Mouse (Mus musculus) embryonic facial prominence, embryonic 12.5 days (tissue): ENCODE results near the gene Cap2. TPM values are rescaled to one million over a fixed set of nuclear protein-coding genes. Genes with fewer than 3 reads are reported as not detected.
A peak's percentile ranks its signal among the peaks of the same experiment; 100 is the strongest.

Source experiments
- ATAC-seq: fragments of 200-750 bp; cut with Nextera tagmentation; 2 replicates; pipeline ENCODE4 v1.8.0; 2017; ENCODE audit not compliant: insufficient number of reproducible peaks, insufficient read depth, low FRiP score, low TSS enrichment
- H3K27ac ChIP-seq: fragments of 300-500 bp; sonication (generic); 2 replicates; pipeline ENCODE4 v1.5.1; 2016; ENCODE audit warnings: mild to moderate bottlenecking
- H3K27me3 ChIP-seq: fragments of 300-500 bp; sonication (generic); 2 replicates; pipeline ENCODE4 v1.6.1; 2016; ENCODE audit warnings: mild to moderate bottlenecking, moderate library complexity
- H3K36me3 ChIP-seq: fragments of 300-500 bp; sonication (generic); 2 replicates; pipeline ENCODE4 v1.6.1; 2016; ENCODE audit warnings: mild to moderate bottlenecking
- H3K4me1 ChIP-seq: fragments of 300-500 bp; sonication (generic); 2 replicates; pipeline ENCODE4 v1.6.1; 2016
- H3K4me2 ChIP-seq: fragments of 300-500 bp; sonication (generic); replicated peaks from 2 replicates; pipeline ENCODE4 v1.6.1; 2016; ENCODE audit warnings: mild to moderate bottlenecking, moderate library complexity
- H3K4me3 ChIP-seq: fragments of 300-500 bp; sonication (generic); 2 replicates; pipeline ENCODE4 v1.5.1; 2016; ENCODE audit warnings: mild to moderate bottlenecking
- H3K9ac ChIP-seq: fragments of 300-500 bp; sonication (generic); 2 replicates; pipeline ENCODE4 v1.6.1; 2016; ENCODE audit warnings: mild to moderate bottlenecking, moderate library complexity
- H3K9me3 ChIP-seq: fragments of 300-500 bp; sonication (generic); 2 replicates; pipeline ENCODE4 v1.6.1; 2016; ENCODE audit warnings: mild to moderate bottlenecking, moderate library complexity
- WGBS: fragments of 180-500 bp; shearing (Covaris S2); methylation state at CpG from one replicate; pipeline ENCODE4 v1.1.7; 2016; 5-methylcytosine and 5-hydroxymethylcytosine counted together
- polyA plus RNA-seq: library from polyadenylated mRNA; unstranded; fragments of >200 nt; fragmentation: Nextera tagmentation; extraction: Ambion mirVana; gene quantifications from 2 replicates; pipeline ENCODE4 v1.2.1, GENCODE M21; 2016

Cap2 gene
- polyA plus RNA-seq, 1 experiment from 2014 or later = 12.4 TPM

GRCm38 (mm10) chr13:46669620-46670271 is 168.1 kb downstream of the Cap2 start:
- peak overlapping the region; percentile 90 for H3K9ac ChIP-seq
- H3K9me3 ChIP-seq = no peaks in the 10 kb centered on the region
- peak overlapping the region; percentile 98 for H3K4me3 ChIP-seq
- peak overlapping the region; percentile 90 for H3K4me2 ChIP-seq
- peaks cover 15% of the 10 kb centered on the region for H3K36me3 ChIP-seq
- peak overlapping the region; percentile 65 for H3K27ac ChIP-seq
- H3K4me1 ChIP-seq = peaks cover 12% of the 10 kb centered on the region
- WGBS = 1% methylated on average over 76 of the region's 96 CpGs
- no peaks in the 10 kb centered on the region for H3K27me3 ChIP-seq
- peak; percentile 78 for ATAC-seq

GRCm38 (mm10) chr13:46670514-46670913 is 168.9 kb downstream of the Cap2 start:
- Histone ChIP-seq H3K4me2 (peak overlapping the region; percentile 90), H3K4me3 (peak overlapping the region; percentile 98), H3K27me3 (no peaks in the 10 kb centered on the region), H3K27ac (no peak overlapping the region), H3K36me3 (peaks cover 18% of the 10 kb centered on the region), H3K9me3 (no peaks in the 10 kb centered on the region), H3K4me1 (peaks cover 12% of the 10 kb centered on the region), H3K9ac (0 out of 2 replicates have a peak overlapping the region, but pooled peaks have one; percentile 90)
- 68% methylated on average over 9 of the region's 9 CpGs for WGBS
- no peak for ATAC-seq

- no peak for ATAC-seq
- H3K4me3 ChIP-seq = no peak overlapping the region
- WGBS = 82% methylated on average over 2 of the region's 2 CpGs
- H3K36me3 ChIP-seq = peaks cover 31% of the 10 kb centered on the region
- H3K9me3 ChIP-seq = no peaks in the 10 kb centered on the region
- no peaks in the 10 kb centered on the region for H3K27me3 ChIP-seq
- no peak overlapping the region for H3K27ac ChIP-seq
- no peak overlapping the region for H3K9ac ChIP-seq
- no peak overlapping the region for H3K4me2 ChIP-seq
- H3K4me1 ChIP-seq = peaks cover 7% of the 10 kb centered on the region
These were observed 173.0 kb downstream of the Cap2 start for GRCm38 (mm10) chr13:46674601-46675000.

- H3K4me1 ChIP-seq = no peaks in the 10 kb centered on the region
- H3K9ac ChIP-seq = no peak overlapping the region
- H3K4me3 ChIP-seq = no peak overlapping the region
- H3K9me3 ChIP-seq = no peaks in the 10 kb centered on the region
- WGBS = 83% methylated on average over 4 of the region's 4 CpGs
- no peak for ATAC-seq
- no peak overlapping the region for H3K27ac ChIP-seq
- H3K36me3 ChIP-seq = peaks cover 39% of the 10 kb centered on the region
- no peak overlapping the region for H3K4me2 ChIP-seq
- H3K27me3 ChIP-seq = no peaks in the 10 kb centered on the region
These were observed 176.1 kb downstream of the Cap2 start for GRCm38 (mm10) chr13:46677721-46678120.

- H3K27ac ChIP-seq = no peak overlapping the region
These were observed 181.3 kb downstream of the Cap2 start for GRCm38 (mm10) chr13:46682921-46683320.

GRCm38 (mm10) chr13:46683370-46683769 is 181.7 kb downstream of the Cap2 start:
- no peak for ATAC-seq
- Histone ChIP-seq H3K36me3 (peaks cover 53% of the 10 kb centered on the region), H3K27ac (no peak overlapping the region), H3K4me2 (no peak overlapping the region), H3K4me3 (no peak overlapping the region), H3K9me3 (no peaks in the 10 kb centered on the region), H3K27me3 (no peaks in the 10 kb centered on the region), H3K9ac (no peak overlapping the region), H3K4me1 (no peaks in the 10 kb centered on the region)
- 96% methylated on average over 1 of the region's 1 CpGs for WGBS

More at GRCm38 (mm10) chr13:46682921-46683320, 181.3 kb downstream of the Cap2 start:
- Histone ChIP-seq H3K4me1 (no peaks in the 10 kb centered on the region), H3K9me3 (no peaks in the 10 kb centered on the region), H3K4me3 (no peak overlapping the region), H3K4me2 (no peak overlapping the region), H3K9ac (no peak overlapping the region), H3K27me3 (no peaks in the 10 kb centered on the region), H3K36me3 (peaks cover 56% of the 10 kb centered on the region)
- no peak for ATAC-seq
- WGBS = 88% methylated on average over 2 of the region's 2 CpGs

- Histone ChIP-seq H3K4me3 (no peak overlapping the region), H3K4me1 (no peaks in the 10 kb centered on the region), H3K36me3 (peaks cover 51% of the 10 kb centered on the region), H3K4me2 (no peak overlapping the region), H3K27ac (no peak overlapping the region), H3K9ac (no peak overlapping the region), H3K9me3 (no peaks in the 10 kb centered on the region), H3K27me3 (no peaks in the 10 kb centered on the region)
- WGBS = 83% methylated on average over 4 of the region's 4 CpGs
- ATAC-seq = no peak
These were observed 189.1 kb downstream of the Cap2 start for GRCm38 (mm10) chr13:46690559-46691241.

- Histone ChIP-seq H3K27ac (no peak overlapping the region), H3K9me3 (no peaks in the 10 kb centered on the region), H3K9ac (no peak overlapping the region), H3K36me3 (peaks cover 37% of the 10 kb centered on the region), H3K4me2 (no peak overlapping the region), H3K4me1 (no peaks in the 10 kb centered on the region), H3K4me3 (no peak overlapping the region), H3K27me3 (no peaks in the 10 kb centered on the region)
- WGBS = 86% methylated on average over 1 of the region's 1 CpGs
- no peak for ATAC-seq
These were observed 193.8 kb downstream of the Cap2 start for GRCm38 (mm10) chr13:46695296-46695908.

- Histone ChIP-seq H3K4me2 (no peak overlapping the region), H3K27me3 (no peaks in the 10 kb centered on the region), H3K9me3 (no peaks in the 10 kb centered on the region), H3K9ac (no peak overlapping the region), H3K4me3 (no peak overlapping the region), H3K27ac (no peak overlapping the region), H3K36me3 (peaks cover 32% of the 10 kb centered on the region), H3K4me1 (no peaks in the 10 kb centered on the region)
- 89% methylated on average over 1 of the region's 1 CpGs for WGBS
- no peak for ATAC-seq
These were observed 194.3 kb downstream of the Cap2 start for GRCm38 (mm10) chr13:46695932-46696331.

- H3K27ac ChIP-seq = no peak overlapping the region
- no peaks in the 10 kb centered on the region for H3K27me3 ChIP-seq
- peaks cover 29% of the 10 kb centered on the region for H3K36me3 ChIP-seq
- 77% methylated on average over 2 of the region's 2 CpGs for WGBS
- no peak overlapping the region for H3K4me2 ChIP-seq
- ATAC-seq = no peak
- no peak overlapping the region for H3K9ac ChIP-seq
- no peaks in the 10 kb centered on the region for H3K9me3 ChIP-seq
- H3K4me3 ChIP-seq = no peak overlapping the region
- H3K4me1 ChIP-seq = no peaks in the 10 kb centered on the region
These were observed 195.1 kb downstream of the Cap2 start for GRCm38 (mm10) chr13:46696788-46697187.

- Histone ChIP-seq H3K36me3 (peaks cover 24% of the 10 kb centered on the region), H3K4me1 (no peaks in the 10 kb centered on the region)
These were observed 197.7 kb downstream of the Cap2 start for GRCm38 (mm10) chr13:46699372-46699771.

More at GRCm38 (mm10) chr13:46699372-46699771, 197.7 kb downstream of the Cap2 start:
- Histone ChIP-seq H3K4me2 (no peak overlapping the region), H3K4me3 (no peak overlapping the region), H3K27ac (no peak overlapping the region), H3K9ac (no peak overlapping the region), H3K27me3 (no peaks in the 10 kb centered on the region), H3K9me3 (no peaks in the 10 kb centered on the region)
- 97% methylated on average over 1 of the region's 1 CpGs for WGBS
- ATAC-seq = no peak
